Mouse (Mus musculus) ES-Bruce4 (cell line): ENCODE data around the gene Gpsm1.

Experiments
- CTCF ChIP-seq: IDR thresholded peaks from one replicate; pipeline ENCODE4 v1.8.1; 2011; ENCODE audit warnings: low read depth, low read length
- POLR2A ChIP-seq: IDR thresholded peaks from one replicate; pipeline ENCODE4 v1.8.1; 2011; ENCODE audit warnings: low read length; ENCODE audit not compliant: insufficient read depth

GRCm38 (mm10) chr2:26380131-26380771, 64.9 kb downstream of the Gpsm1 start, which contains the start of gene Snapc4:
- no peak for TF ChIP-seq CTCF
- TF ChIP-seq POLR2A = peak; percentile 64
